Mouse (Mus musculus) embryonic facial prominence, embryonic 10.5 days (tissue): ENCODE results near the gene Mas1. TPM values are rescaled to one million over a fixed set of nuclear protein-coding genes. Genes with fewer than 3 reads are reported as not detected.

Source experiments
- DNase-seq: peaks from one replicate; pipeline ENCODE4 v3.0.0-alpha.2; 2017; ENCODE audit warnings: low spot score
- H3K27ac ChIP-seq: fragments of 300-500 bp; sonication (generic); replicated peaks from 2 replicates; pipeline ENCODE4 v1.5.1; 2016; ENCODE audit warnings: mild to moderate bottlenecking
- H3K27me3 ChIP-seq: fragments of 300-500 bp; sonication (generic); replicated peaks from 2 replicates; pipeline ENCODE4 v1.6.1; 2016; ENCODE audit warnings: low read depth, mild to moderate bottlenecking; ENCODE audit not compliant: poor library complexity, severe bottlenecking
- H3K36me3 ChIP-seq: fragments of 300-500 bp; sonication (generic); replicated peaks from 2 replicates; pipeline ENCODE4 v1.6.1; 2016; ENCODE audit warnings: mild to moderate bottlenecking, moderate library complexity
- H3K4me1 ChIP-seq: fragments of 300-500 bp; sonication (generic); 2 replicates; pipeline ENCODE4 v1.6.1; 2016
- H3K4me3 ChIP-seq: fragments of 300-500 bp; sonication (generic); 2 replicates; pipeline ENCODE4 v1.5.1; 2016; ENCODE audit warnings: mild to moderate bottlenecking, moderate library complexity
- H3K9me3 ChIP-seq: fragments of 300-500 bp; sonication (generic); 2 replicates; pipeline ENCODE4 v1.6.1; 2016; ENCODE audit warnings: mild to moderate bottlenecking
- WGBS: fragments of 180-500 bp; shearing (Covaris S2); methylation state at CpG from one replicate; pipeline ENCODE4 v1.1.7; 2016; 5-methylcytosine and 5-hydroxymethylcytosine counted together
- polyA plus RNA-seq: library from polyadenylated mRNA; unstranded; fragments of >200 nt; fragmentation: Nextera tagmentation; extraction: Ambion mirVana; gene quantifications from 2 replicates; pipeline ENCODE4 v1.2.1, GENCODE M21; 2016

The Mas1 gene
- polyA plus RNA-seq, 1 experiment from 2014 or later = 0.72 TPM

- H3K27me3 ChIP-seq = no peaks in the 10 kb centered on the region
- H3K27ac ChIP-seq = no peak overlapping the region
- H3K36me3 ChIP-seq = peaks cover 9% of the 10 kb centered on the region
- no peaks in the 10 kb centered on the region for H3K9me3 ChIP-seq
- peaks cover under 1% of the 10 kb centered on the region; the same call in 1 of the 2 replicates for H3K4me1 ChIP-seq
- H3K4me3 ChIP-seq = no peak overlapping the region
- no peak for DNase-seq
Measured at GRCm38 (mm10) chr17:12804584-12805445, 63.1 kb downstream of the Mas1 start.

DNA sequence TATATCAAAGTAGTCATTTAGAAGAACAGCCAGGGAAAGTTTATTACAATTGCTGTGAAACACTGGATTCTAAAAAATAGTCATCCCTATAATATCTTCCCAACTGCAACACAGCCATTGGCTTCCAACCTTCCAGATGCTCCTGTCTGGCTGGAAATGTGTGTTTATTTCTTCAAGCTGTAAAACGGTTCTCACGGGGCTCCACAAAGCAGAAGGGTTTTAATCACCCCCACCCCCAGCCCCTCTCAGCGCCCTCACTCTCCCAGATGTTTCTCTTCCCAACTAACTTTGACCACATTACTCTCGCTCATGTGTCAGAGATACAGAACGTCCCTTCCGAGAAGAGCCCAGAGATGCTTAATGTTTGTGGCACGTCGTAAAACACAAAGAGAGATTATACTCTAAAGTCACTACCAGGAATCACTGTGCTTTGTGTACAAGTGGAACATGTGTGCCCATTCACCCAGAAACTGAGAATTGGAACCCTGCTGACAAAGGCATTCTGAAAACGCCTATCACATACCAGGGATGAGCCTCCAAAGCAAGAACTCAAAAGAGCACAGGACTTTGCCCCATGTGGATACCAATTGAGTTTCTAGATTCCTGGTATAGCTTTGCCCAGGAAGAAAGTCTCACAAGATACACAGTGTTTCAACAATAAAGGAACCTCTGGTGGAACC, 65.9 kb downstream of the Mas1 start:
- no peak overlapping the region for H3K27ac ChIP-seq
- H3K27me3 ChIP-seq = no peaks in the 10 kb centered on the region
- no peak for DNase-seq
- H3K4me1 ChIP-seq = no peaks in the 10 kb centered on the region
- H3K36me3 ChIP-seq = peaks cover 19% of the 10 kb centered on the region
- no peaks in the 10 kb centered on the region for H3K9me3 ChIP-seq
- WGBS = 68% methylated on average over 9 of the region's 9 CpGs
- H3K4me3 ChIP-seq = no peak overlapping the region

DNA sequence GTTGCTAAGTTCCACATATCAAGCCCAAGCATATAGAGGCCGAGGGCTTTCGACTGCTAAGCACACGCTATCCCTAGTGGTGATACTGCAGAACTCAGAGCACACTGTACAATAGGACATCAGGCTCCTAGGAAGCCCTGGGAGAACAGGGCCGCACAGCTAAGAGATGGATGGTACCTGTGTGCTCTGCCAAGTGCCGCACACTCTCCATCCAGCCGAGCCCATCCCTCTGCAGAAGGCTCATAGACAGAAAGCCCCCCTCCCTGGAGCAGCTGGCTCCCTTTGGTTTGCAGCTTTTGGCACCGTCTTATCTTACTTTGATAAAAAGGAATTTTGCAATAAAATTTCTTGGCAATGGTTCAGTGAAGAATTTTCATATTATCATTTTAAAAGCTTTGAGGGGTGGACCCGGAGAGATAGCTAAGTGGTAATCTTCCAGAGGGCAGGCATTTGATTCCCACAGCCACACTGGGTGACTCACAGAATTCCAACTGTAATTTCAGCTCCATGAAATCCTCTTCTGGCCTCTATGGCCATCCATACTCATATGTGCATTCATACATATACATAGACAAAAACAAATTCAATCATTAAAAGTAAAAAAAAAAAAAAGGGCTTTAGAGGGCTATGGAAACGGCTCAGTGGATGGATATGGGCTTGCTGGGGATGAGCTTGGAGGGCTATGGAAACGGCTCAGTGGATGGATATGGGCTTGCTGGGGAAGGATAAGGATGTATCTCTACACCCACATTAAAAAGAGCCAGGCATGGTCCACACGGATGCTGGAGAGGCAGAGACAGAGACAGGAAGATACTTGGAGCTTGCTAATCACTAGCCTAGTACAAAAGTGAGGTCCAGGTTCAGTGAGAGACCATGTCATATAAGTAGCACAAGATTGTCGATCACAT, 68.3 kb downstream of the Mas1 start:
- H3K4me3 ChIP-seq = no peak overlapping the region
- H3K36me3 ChIP-seq = peaks cover 23% of the 10 kb centered on the region
- WGBS = 87% methylated on average over 12 of the region's 12 CpGs
- no peaks in the 10 kb centered on the region for H3K9me3 ChIP-seq
- no peak overlapping the region for H3K27ac ChIP-seq
- DNase-seq = no peak
- peaks cover 10% of the 10 kb centered on the region for H3K4me1 ChIP-seq
- no peaks in the 10 kb centered on the region for H3K27me3 ChIP-seq

DNA sequence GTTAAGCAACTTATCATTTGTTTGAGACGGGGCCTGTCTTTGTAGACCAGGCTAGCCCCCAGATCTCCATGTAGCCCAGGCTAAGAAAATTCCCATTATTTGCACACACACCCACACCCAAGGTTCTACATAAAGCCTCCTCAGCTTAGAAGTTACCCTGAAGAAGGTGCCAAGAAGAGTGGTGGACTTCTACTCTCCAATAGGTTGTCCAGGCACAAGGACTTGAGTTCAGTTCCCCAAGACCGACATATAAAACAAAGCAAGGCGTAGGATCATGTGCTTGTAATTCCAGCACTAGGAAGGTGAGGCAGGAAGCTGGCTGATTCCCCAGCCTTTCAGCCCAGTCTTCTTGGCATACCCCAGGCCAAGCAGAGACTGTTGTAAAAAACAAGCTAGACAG, 69.4 kb downstream of the Mas1 start:
- Histone ChIP-seq H3K4me3 (no peak overlapping the region), H3K27me3 (no peaks in the 10 kb centered on the region), H3K36me3 (peaks cover 26% of the 10 kb centered on the region), H3K9me3 (no peaks in the 10 kb centered on the region), H3K27ac (no peak overlapping the region), H3K4me1 (peaks cover 21% of the 10 kb centered on the region)
- 92% methylated on average over 3 of the region's 3 CpGs for WGBS
- no peak for DNase-seq

- Histone ChIP-seq H3K36me3 (peaks cover 26% of the 10 kb centered on the region), H3K9me3 (no peaks in the 10 kb centered on the region), H3K4me1 (peaks cover 29% of the 10 kb centered on the region), H3K4me3 (no peak overlapping the region), H3K27ac (no peak overlapping the region), H3K27me3 (no peaks in the 10 kb centered on the region)
- DNase-seq = no peak
- WGBS = 81% methylated on average over 3 of the region's 3 CpGs
Measured at GRCm38 (mm10) chr17:12797427-12798029, 70.4 kb downstream of the Mas1 start.

DNA sequence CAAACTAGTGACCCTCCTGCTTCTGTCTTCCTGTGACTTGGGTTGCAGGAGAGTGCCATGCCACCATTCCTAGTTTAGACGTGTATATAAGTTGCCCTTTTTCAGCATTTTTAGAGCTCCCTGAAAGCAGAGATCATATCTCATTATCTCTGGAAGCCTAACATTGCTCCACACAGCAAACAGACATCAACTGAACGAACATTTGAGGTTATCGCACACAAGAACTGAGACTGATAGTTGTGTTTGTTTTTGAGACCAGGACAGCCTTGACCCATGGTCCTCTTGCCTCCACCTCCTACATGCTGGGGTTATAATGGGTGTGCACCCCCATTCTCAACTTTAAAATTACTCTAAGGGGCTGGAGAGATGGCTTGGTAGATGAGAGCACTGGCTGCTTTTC, 71.3 kb downstream of the Mas1 start:
- DNase-seq = no peak
- Histone ChIP-seq H3K4me3 (no peak overlapping the region), H3K4me1 (peaks cover 38% of the 10 kb centered on the region), H3K27ac (no peak overlapping the region), H3K27me3 (no peaks in the 10 kb centered on the region), H3K9me3 (no peaks in the 10 kb centered on the region), H3K36me3 (peaks cover 20% of the 10 kb centered on the region)
- WGBS = 84% methylated on average over 3 of the region's 3 CpGs

GRCm38 (mm10) chr17:12793660-12794406, 74.1 kb downstream of the Mas1 start:
- 49% methylated on average over 8 of the region's 8 CpGs for WGBS
- Histone ChIP-seq H3K9me3 (no peaks in the 10 kb centered on the region), H3K27ac (peak overlapping the region; percentile 76), H3K4me3 (no peak overlapping the region), H3K4me1 (peaks cover 58% of the 10 kb centered on the region), H3K27me3 (no peaks in the 10 kb centered on the region), H3K36me3 (peaks cover 21% of the 10 kb centered on the region)
- DNase-seq = peak; percentile 62

- Histone ChIP-seq H3K36me3 (peaks cover 24% of the 10 kb centered on the region), H3K27me3 (no peaks in the 10 kb centered on the region), H3K9me3 (peaks cover 10% of the 10 kb centered on the region), H3K27ac (peak overlapping the region; percentile 65), H3K4me1 (peaks cover 58% of the 10 kb centered on the region), H3K4me3 (no peak overlapping the region)
- WGBS = 75% methylated on average over 11 of the region's 11 CpGs
- no peak for DNase-seq
Measured at GRCm38 (mm10) chr17:12792422-12793206, 75.3 kb downstream of the Mas1 start.

GRCm38 (mm10) chr17:12791420-12791819, 76.5 kb downstream of the Mas1 start:
- 37% methylated on average over 4 of the region's 4 CpGs for WGBS
- Histone ChIP-seq H3K4me1 (peaks cover 58% of the 10 kb centered on the region), H3K36me3 (peaks cover 34% of the 10 kb centered on the region), H3K27me3 (no peaks in the 10 kb centered on the region), H3K9me3 (peaks cover 10% of the 10 kb centered on the region), H3K4me3 (no peak overlapping the region), H3K27ac (peak overlapping the region; percentile 81)
- peak; percentile 50 for DNase-seq

- Histone ChIP-seq H3K4me1 (peaks cover 58% of the 10 kb centered on the region), H3K27me3 (no peaks in the 10 kb centered on the region), H3K9me3 (peaks cover 10% of the 10 kb centered on the region), H3K4me3 (no peak overlapping the region), H3K27ac (peak overlapping the region; percentile 81), H3K36me3 (peaks cover 38% of the 10 kb centered on the region)
- 26% methylated on average over 5 of the region's 5 CpGs for WGBS
- DNase-seq = no peak
Measured at GRCm38 (mm10) chr17:12791079-12791406, 76.9 kb downstream of the Mas1 start.
